Mouse (Mus musculus) erythroblast, embryonic 14.5 days (primary cell): ENCODE measurements around the gene Pdk2. TPM values are rescaled to one million over a fixed set of nuclear protein-coding genes. Genes with fewer than 3 reads are reported as not detected.

Experiments
- H3K27me3 ChIP-seq: 2 replicates; pipeline ENCODE4 v1.6.1; 2012; ENCODE audit warnings: inconsistent platforms; ENCODE audit not compliant: control insufficient read depth
- H3K36me3 ChIP-seq: 2 replicates; pipeline ENCODE4 v1.6.1; 2012; ENCODE audit warnings: mild to moderate bottlenecking, inconsistent platforms; ENCODE audit not compliant: control insufficient read depth
- H3K4me1 ChIP-seq: 2 replicates; pipeline ENCODE4 v1.6.1; 2012; ENCODE audit warnings: inconsistent platforms; ENCODE audit not compliant: control insufficient read depth
- H3K4me3 ChIP-seq: replicated peaks from 2 replicates; pipeline ENCODE3; 2012; ENCODE audit warnings: moderate library complexity, mild to moderate bottlenecking, inconsistent platforms
- H3K9me3 ChIP-seq: 2 replicates; pipeline ENCODE4 v1.6.1; 2012; ENCODE audit warnings: low read length, inconsistent platforms, mixed read lengths; ENCODE audit not compliant: control insufficient read depth
- GATA1 ChIP-seq: IDR thresholded peaks from 2 replicates; pipeline ENCODE4 v1.6.1; 2012; ENCODE audit warnings: low read length, inconsistent platforms, mixed read lengths
- TAL1 ChIP-seq: IDR thresholded peaks from 3 replicates; pipeline ENCODE4 v1.6.1; 2012; ENCODE audit warnings: low read length, inconsistent platforms, mixed read lengths
- polyA plus RNA-seq: library from polyadenylated mRNA; stranded (reverse); fragments of >175 nt; gene quantifications from 2 replicates; pipeline ENCODE4 v1.2.3, GENCODE M21; 2012

The Pdk2 gene
- polyA plus RNA-seq, 1 experiment, result 4.0 TPM

GRCm38 (mm10) chr11:95073835-95074234 is 32.7 kb upstream of the Pdk2 start:
- Histone ChIP-seq H3K9me3 (peaks cover 2% of the 10 kb centered on the region; the same call in 1 of the 2 replicates), H3K4me1 (no peaks in the 10 kb centered on the region), H3K27me3 (peaks cover 55% of the 10 kb centered on the region), H3K4me3 (no peak overlapping the region), H3K36me3 (no peaks in the 10 kb centered on the region)
- no peak for TF ChIP-seq TAL1
- no peak for TF ChIP-seq GATA1

DNA sequence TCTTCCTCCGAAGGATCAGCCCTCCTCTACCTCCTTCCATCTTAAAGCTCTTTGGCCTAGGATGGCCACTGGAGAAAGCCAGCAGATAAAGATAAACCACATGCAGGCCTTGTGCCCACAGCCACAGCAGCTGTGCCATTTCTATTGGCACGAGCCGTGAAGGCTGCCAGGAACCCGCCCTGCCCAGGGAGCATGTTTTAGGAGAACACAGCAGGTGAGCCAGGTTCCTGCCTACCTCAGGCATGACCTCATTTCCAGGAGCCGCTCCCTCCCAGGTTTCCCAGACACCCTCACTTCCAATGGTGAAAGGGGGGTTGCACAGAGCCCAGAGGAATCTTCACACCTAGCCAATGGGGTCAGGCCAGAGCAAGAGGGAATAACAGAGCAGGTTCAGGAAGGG is 31.6 kb upstream of the Pdk2 start:
- peaks cover 2% of the 10 kb centered on the region; the same call in 1 of the 2 replicates for H3K9me3 ChIP-seq
- H3K4me3 ChIP-seq, result no peak overlapping the region
- TF ChIP-seq GATA1, result no peak
- no peak for TF ChIP-seq TAL1
- H3K4me1 ChIP-seq, result no peaks in the 10 kb centered on the region
- no peaks in the 10 kb centered on the region for H3K36me3 ChIP-seq
- peaks cover 45% of the 10 kb centered on the region for H3K27me3 ChIP-seq

DNA sequence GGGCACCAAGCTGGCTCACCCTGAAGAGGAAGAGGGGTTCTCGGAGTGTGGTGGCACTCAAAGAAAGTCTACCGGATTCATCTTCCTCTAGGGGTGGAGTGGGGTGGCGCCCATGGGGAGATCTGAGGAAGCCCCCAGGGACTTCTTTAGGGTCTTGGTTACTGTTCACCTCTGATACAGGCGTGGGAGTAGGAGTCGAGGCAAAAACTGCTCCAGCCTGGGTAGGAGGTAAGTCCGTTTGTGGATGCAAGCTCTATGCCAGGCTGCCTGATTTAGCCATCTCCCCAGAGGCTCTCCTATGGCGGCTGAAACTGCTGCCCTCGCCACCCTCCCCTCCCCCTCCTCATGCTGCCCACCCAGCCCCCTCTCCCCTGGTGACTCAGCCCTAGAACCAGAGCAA is 31.0 kb upstream of the Pdk2 start:
- no peaks in the 10 kb centered on the region for H3K4me1 ChIP-seq
- peaks cover 2% of the 10 kb centered on the region; the same call in 1 of the 2 replicates for H3K9me3 ChIP-seq
- peaks cover 38% of the 10 kb centered on the region for H3K27me3 ChIP-seq
- no peaks in the 10 kb centered on the region for H3K36me3 ChIP-seq
- no peak overlapping the region for H3K4me3 ChIP-seq
- TF ChIP-seq TAL1, result no peak
- TF ChIP-seq GATA1, result no peak

DNA sequence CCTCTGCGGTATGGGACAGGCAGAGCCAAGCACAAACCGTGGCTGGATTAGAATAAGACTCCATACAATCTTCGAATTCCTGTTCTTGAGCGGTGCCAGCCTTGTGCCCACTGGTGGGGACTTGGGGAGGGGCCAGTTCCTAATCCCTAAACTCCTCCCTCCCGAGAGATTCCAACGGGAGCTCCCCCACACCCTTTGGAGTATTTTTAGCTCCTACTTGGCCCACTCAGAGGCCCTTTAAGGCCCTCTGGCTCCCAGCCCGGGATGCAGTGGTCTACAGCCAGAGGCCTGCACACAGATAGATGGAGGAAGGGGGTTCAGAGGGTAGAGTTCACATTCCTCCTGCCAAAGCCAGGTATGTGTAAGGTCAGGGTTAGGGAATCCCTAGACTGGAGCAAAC is 30.1 kb upstream of the Pdk2 start:
- Histone ChIP-seq H3K36me3 (no peaks in the 10 kb centered on the region), H3K27me3 (peaks cover 29% of the 10 kb centered on the region), H3K4me3 (no peak overlapping the region), H3K4me1 (no peaks in the 10 kb centered on the region), H3K9me3 (no peaks in the 10 kb centered on the region; the same call in 1 of the 2 replicates)
- TF ChIP-seq GATA1 (no peak), TAL1 (no peak)

DNA sequence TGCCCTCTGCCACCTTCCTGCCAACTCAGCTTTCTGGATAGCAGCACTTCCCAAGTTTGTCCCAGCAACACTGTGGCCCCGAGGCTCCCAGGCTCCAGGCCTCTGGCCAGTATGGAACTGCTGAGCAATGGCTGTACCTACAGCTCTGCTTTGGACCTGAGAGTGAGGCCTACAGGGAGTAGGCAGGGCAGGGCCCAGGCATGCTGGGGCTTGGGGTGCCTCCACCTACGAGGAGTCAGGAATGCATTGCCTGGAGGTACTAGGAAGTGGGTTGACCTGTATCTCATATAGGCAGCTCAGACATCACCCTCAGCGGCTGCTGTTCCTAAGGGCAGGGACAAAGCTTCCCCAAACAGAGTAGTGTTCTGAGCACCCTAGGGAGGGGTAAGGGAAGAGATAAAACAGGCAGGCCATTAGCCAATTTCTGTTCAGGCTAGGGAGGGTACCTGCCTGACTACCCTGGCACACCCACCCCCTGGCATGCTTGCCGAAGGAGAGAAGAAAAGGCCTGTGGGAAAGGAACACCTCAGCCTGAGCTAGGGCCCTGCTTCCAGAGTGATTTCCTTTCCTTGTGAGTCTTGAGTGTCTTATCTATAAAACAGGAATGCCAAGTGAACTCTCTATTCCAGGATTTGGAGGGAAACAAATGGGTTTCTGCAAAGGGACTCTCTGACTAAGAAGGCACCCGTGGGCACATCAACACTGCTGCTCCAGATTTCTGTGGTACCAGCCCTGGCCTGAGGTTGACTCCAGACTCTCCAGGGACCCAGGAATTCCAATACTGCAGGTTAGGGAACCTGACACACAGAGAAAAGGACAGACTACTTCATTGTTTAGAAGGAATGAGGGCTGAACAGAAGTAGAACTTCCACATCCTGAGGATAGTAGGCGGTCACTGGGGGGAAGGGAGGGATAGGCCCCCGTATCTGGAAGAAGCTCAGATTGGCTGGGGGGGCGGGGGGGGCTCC is 29.3 kb upstream of the Pdk2 start:
- Histone ChIP-seq H3K27me3 (peaks cover 21% of the 10 kb centered on the region), H3K36me3 (peaks cover 3% of the 10 kb centered on the region; the same call in 1 of the 2 replicates), H3K4me1 (no peaks in the 10 kb centered on the region), H3K9me3 (peaks cover 3% of the 10 kb centered on the region; the same call in 1 of the 2 replicates), H3K4me3 (no peak overlapping the region)
- TF ChIP-seq TAL1, result no peak
- TF ChIP-seq GATA1, result no peak

GRCm38 (mm10) chr11:95069226-95069957 is 28.2 kb upstream of the Pdk2 start:
- H3K36me3 ChIP-seq, result peaks cover 3% of the 10 kb centered on the region; the same call in 1 of the 2 replicates
- H3K4me1 ChIP-seq, result no peaks in the 10 kb centered on the region
- peaks cover 3% of the 10 kb centered on the region; the same call in 1 of the 2 replicates for H3K9me3 ChIP-seq
- H3K27me3 ChIP-seq, result peaks cover 11% of the 10 kb centered on the region
- TF ChIP-seq TAL1 (no peak), GATA1 (no peak)
- H3K4me3 ChIP-seq, result no peak overlapping the region

GRCm38 (mm10) chr11:95056768-95057501 is 15.8 kb upstream of the Pdk2 start:
- no peaks in the 10 kb centered on the region; the same call in 1 of the 2 replicates for H3K36me3 ChIP-seq
- no peak overlapping the region for H3K4me3 ChIP-seq
- H3K9me3 ChIP-seq, result no peaks in the 10 kb centered on the region; the same call in 1 of the 2 replicates
- TF ChIP-seq GATA1 (no peak), TAL1 (no peak)
- H3K4me1 ChIP-seq, result no peaks in the 10 kb centered on the region
- H3K27me3 ChIP-seq, result peaks cover 5% of the 10 kb centered on the region; the same call in 1 of the 2 replicates

- H3K36me3 ChIP-seq, result no peaks in the 10 kb centered on the region; the same call in 1 of the 2 replicates
- no peaks in the 10 kb centered on the region for H3K4me1 ChIP-seq
- H3K27me3 ChIP-seq, result peaks cover 6% of the 10 kb centered on the region; the same call in 1 of the 2 replicates
- H3K4me3 ChIP-seq, result no peak overlapping the region
- TF ChIP-seq TAL1 (no peak), GATA1 (no peak)
- no peaks in the 10 kb centered on the region for H3K9me3 ChIP-seq
These were observed 11.9 kb upstream of the Pdk2 start for GRCm38 (mm10) chr11:95053062-95053461.
